Mouse (Mus musculus) heart, embryonic 10.5 days (tissue): ENCODE results near the gene Pawr. TPM values are rescaled to one million over a fixed set of nuclear protein-coding genes. Genes with fewer than 3 reads are reported as not detected.

Experiments
- DNase-seq: peaks from one replicate; pipeline ENCODE4 v3.0.0-alpha.2; 2017; ENCODE audit warnings: low spot score
- H3K27ac ChIP-seq: fragments of 300-500 bp; sonication (generic); 2 replicates; pipeline ENCODE4 v1.5.1; 2016; ENCODE audit warnings: mild to moderate bottlenecking
- H3K27me3 ChIP-seq: fragments of 300-500 bp; sonication (generic); 2 replicates; pipeline ENCODE4 v1.6.1; 2016; ENCODE audit warnings: mild to moderate bottlenecking; ENCODE audit not compliant: poor library complexity, insufficient read depth, severe bottlenecking
- H3K36me3 ChIP-seq: fragments of 300-500 bp; sonication (generic); 2 replicates; pipeline ENCODE4 v1.6.1; 2016; ENCODE audit warnings: mild to moderate bottlenecking, moderate library complexity
- H3K4me1 ChIP-seq: fragments of 300-500 bp; sonication (generic); 2 replicates; pipeline ENCODE4 v1.6.1; 2016; ENCODE audit warnings: mild to moderate bottlenecking
- H3K4me3 ChIP-seq: fragments of 300-500 bp; sonication (generic); 2 replicates; pipeline ENCODE4 v1.5.1; 2016; ENCODE audit warnings: mild to moderate bottlenecking, moderate library complexity
- H3K9me3 ChIP-seq: fragments of 300-500 bp; sonication (generic); 2 replicates; pipeline ENCODE4 v1.6.1; 2016; ENCODE audit warnings: mild to moderate bottlenecking, moderate library complexity
- WGBS: fragments of 180-500 bp; shearing (Covaris S2); methylation state at CpG from one replicate; pipeline ENCODE4 v1.1.7; 2016; 5-methylcytosine and 5-hydroxymethylcytosine counted together
- polyA plus RNA-seq: library from polyadenylated mRNA; unstranded; fragments of >200 nt; fragmentation: Nextera tagmentation; extraction: Ambion mirVana; gene quantifications from 2 replicates; pipeline ENCODE4 v1.2.1, GENCODE M21; 2016

Pawr gene
- polyA plus RNA-seq, 1 experiment from 2014 or later: 28.3 TPM

- Histone ChIP-seq H3K4me1 (peaks cover 43% of the 10 kb centered on the region), H3K9me3 (no peaks in the 10 kb centered on the region), H3K4me3 (no peak overlapping the region), H3K27me3 (no peaks in the 10 kb centered on the region), H3K27ac (no peak overlapping the region), H3K36me3 (0 out of 2 replicates have a peak, but pooled peaks cover 9% of the 10 kb centered on the region)
- 28% methylated on average over 4 of the region's 4 CpGs for WGBS
- no peak for DNase-seq
Measured at GRCm38 (mm10) chr10:108389927-108390287, 58.0 kb downstream of the Pawr start.

DNA sequence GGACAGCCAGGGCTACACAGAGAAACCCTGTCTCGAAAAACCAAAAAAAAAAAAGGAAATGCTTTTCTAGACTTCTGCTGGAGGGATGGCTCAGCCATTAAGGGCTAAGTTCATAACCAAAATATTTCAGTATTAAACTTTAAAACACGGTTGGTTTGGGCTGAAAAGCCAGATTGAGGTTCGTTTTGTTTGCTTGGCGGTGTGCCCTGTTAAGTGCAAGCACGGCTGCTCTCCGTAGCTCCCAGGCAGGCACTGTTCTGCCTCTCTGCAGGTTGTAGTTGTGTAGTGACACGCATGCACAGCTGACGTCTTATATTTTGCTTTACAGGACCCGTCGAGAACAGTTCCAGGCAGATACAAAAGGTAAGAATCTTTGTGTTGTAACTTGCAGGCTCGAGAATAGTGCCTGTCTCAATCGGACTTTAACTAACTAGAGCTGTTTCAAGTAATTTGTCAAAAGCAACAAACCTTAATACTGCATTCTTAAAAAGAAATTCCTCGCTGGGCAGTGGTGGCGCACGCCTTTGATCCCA is 59.5 kb downstream of the Pawr start:
- Histone ChIP-seq H3K27ac (no peak overlapping the region), H3K36me3 (0 out of 2 replicates have a peak, but pooled peaks cover 9% of the 10 kb centered on the region), H3K4me1 (peaks cover 37% of the 10 kb centered on the region), H3K4me3 (no peak overlapping the region), H3K9me3 (no peaks in the 10 kb centered on the region), H3K27me3 (no peaks in the 10 kb centered on the region)
- no peak for DNase-seq
- WGBS: 89% methylated on average over 15 of the region's 15 CpGs

DNA sequence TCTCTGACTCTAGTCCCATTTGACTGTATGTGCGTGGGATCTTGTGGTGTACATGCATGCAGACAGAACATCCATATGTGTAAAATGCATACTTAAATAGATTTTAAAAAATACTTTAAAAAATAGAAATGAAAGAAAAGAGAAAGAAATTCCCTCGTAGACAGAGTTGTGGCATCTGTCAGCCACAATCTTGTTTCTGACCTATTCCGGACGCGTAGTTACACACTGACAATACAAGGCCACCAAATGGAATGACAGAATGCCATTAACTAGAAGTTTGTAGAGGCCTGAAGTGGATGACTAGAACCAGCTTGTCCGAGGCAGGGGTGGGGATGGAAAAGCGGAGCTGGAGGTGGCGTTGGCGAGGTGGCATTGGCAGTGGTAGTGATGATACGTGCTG is 60.2 kb downstream of the Pawr start:
- H3K27ac ChIP-seq: no peak overlapping the region
- H3K27me3 ChIP-seq: no peaks in the 10 kb centered on the region
- no peak overlapping the region for H3K4me3 ChIP-seq
- 0 out of 2 replicates have a peak, but pooled peaks cover 9% of the 10 kb centered on the region for H3K36me3 ChIP-seq
- no peak for DNase-seq
- H3K9me3 ChIP-seq: no peaks in the 10 kb centered on the region
- H3K4me1 ChIP-seq: peaks cover 36% of the 10 kb centered on the region
- 89% methylated on average over 10 of the region's 10 CpGs for WGBS

DNA sequence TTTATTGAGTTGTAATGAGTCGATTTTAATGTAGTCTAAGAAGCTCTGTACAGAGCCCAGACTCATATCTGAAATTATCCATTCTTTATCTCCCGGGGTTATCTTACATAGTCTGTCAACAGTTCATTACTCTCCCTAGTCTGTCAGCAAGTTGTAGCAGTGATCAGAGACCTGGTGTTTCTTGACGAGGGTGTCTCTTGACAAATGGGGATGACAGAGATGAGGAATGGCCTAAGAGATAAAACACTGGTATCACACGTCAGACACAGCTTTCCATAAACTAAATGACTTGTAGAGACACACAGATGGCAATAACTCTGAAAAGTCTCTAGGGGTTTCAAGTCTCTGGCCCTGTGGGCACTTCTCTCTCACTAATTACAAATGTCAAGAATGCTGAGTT is 62.4 kb downstream of the Pawr start:
- no peak for DNase-seq
- Histone ChIP-seq H3K27ac (no peak overlapping the region), H3K4me1 (peaks cover 27% of the 10 kb centered on the region), H3K36me3 (0 out of 2 replicates have a peak, but pooled peaks cover 9% of the 10 kb centered on the region), H3K27me3 (no peaks in the 10 kb centered on the region), H3K9me3 (no peaks in the 10 kb centered on the region), H3K4me3 (no peak overlapping the region)
- WGBS: 23% methylated on average over 4 of the region's 4 CpGs

- Histone ChIP-seq H3K27ac (no peak overlapping the region), H3K9me3 (no peaks in the 10 kb centered on the region), H3K4me3 (no peak overlapping the region), H3K36me3 (0 out of 2 replicates have a peak, but pooled peaks cover 9% of the 10 kb centered on the region), H3K27me3 (no peaks in the 10 kb centered on the region), H3K4me1 (peaks cover 17% of the 10 kb centered on the region; the same call in 1 of the 2 replicates)
- WGBS: 81% methylated on average over 12 of the region's 12 CpGs
- no peak for DNase-seq
Measured at GRCm38 (mm10) chr10:108395229-108395628, 63.3 kb downstream of the Pawr start.

DNA sequence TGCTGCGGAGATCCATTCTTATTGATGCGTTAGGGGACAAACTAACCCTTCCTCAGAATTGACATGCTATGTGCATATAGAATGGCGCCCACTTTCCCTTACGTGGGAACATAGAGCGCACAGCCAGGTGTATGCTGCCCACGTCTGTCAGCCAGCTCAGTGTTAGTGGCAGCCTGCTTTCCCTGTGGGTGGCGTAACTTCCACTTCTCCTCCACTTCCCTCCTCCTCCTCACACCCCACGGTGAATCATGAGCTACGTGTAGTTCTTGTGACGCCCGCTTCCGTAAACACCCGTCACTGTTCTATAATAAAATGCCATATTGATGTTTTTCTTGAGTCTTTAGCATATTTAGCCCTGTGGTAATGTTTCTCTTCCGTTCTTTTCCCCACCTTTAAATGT is 63.7 kb downstream of the Pawr start:
- DNase-seq: no peak
- 0 out of 2 replicates have a peak, but pooled peaks cover 6% of the 10 kb centered on the region for H3K36me3 ChIP-seq
- H3K27me3 ChIP-seq: no peaks in the 10 kb centered on the region
- peaks cover 17% of the 10 kb centered on the region; the same call in 1 of the 2 replicates for H3K4me1 ChIP-seq
- H3K4me3 ChIP-seq: no peak overlapping the region
- H3K9me3 ChIP-seq: no peaks in the 10 kb centered on the region
- 94% methylated on average over 14 of the region's 14 CpGs for WGBS
- no peak overlapping the region for H3K27ac ChIP-seq

DNA sequence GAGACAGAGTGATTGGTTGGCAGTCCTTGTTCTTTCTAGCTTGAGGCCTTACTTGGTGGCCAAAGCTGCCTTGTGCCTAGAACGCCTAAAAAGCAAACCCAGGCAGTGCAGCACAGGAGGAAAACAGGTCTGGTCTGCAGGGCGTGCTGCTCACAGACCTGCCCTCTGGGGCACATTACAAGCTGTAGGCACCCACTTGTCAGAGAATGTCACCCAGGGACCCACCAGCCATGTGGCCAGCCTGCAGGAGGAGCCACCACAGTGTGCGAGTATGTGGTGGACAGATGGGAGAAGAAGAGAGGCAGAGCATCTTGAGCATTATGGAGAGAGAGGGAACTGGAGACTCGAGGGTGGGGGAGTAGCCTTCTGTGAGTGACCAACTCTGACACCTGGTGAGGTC is 70.8 kb downstream of the Pawr start:
- H3K27ac ChIP-seq: no peak overlapping the region
- no peaks in the 10 kb centered on the region for H3K27me3 ChIP-seq
- no peak for DNase-seq
- peaks cover 51% of the 10 kb centered on the region for H3K4me1 ChIP-seq
- H3K9me3 ChIP-seq: no peaks in the 10 kb centered on the region
- H3K36me3 ChIP-seq: no peaks in the 10 kb centered on the region
- no peak overlapping the region for H3K4me3 ChIP-seq
- WGBS: 78% methylated on average over 4 of the region's 4 CpGs

DNA sequence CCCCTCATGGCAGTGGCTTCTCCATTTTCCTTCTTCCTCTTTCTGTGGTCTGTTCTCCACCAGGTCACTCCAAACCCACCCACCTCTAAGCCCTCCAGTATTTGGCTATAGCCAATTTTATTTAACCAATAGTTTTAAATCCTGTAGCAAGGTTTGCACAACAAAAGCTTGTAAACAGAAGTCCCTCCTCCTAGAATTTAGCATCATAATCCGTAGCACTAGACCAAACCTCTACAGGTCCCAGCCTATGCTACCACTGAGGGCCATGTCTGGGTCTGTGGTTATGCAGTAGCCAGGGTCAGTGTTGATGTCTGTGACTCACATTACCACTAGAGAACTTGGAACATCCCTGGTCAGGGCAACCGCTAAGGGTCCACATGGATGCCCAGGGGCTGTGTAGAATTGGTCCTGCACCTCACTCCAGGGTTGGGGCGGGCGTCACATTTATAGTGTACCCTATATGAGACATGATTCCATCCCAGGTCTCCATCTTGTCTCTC is 71.5 kb downstream of the Pawr start:
- no peak for DNase-seq
- H3K4me1 ChIP-seq: peaks cover 57% of the 10 kb centered on the region
- H3K27ac ChIP-seq: 0 out of 2 replicates have a peak overlapping the region, but pooled peaks have one; percentile 9
- H3K36me3 ChIP-seq: no peaks in the 10 kb centered on the region
- WGBS: 96% methylated on average over 4 of the region's 4 CpGs
- H3K4me3 ChIP-seq: no peak overlapping the region
- no peaks in the 10 kb centered on the region for H3K27me3 ChIP-seq
- no peaks in the 10 kb centered on the region for H3K9me3 ChIP-seq

- no peak overlapping the region for H3K4me3 ChIP-seq
- no peaks in the 10 kb centered on the region for H3K9me3 ChIP-seq
- H3K27ac ChIP-seq: 0 out of 2 replicates have a peak overlapping the region, but pooled peaks have one; percentile 9
- no peaks in the 10 kb centered on the region for H3K27me3 ChIP-seq
- no peak for DNase-seq
- H3K36me3 ChIP-seq: no peaks in the 10 kb centered on the region
- peaks cover 59% of the 10 kb centered on the region for H3K4me1 ChIP-seq
- 83% methylated on average over 9 of the region's 9 CpGs for WGBS
Measured at GRCm38 (mm10) chr10:108404087-108404486, 72.2 kb downstream of the Pawr start.

GRCm38 (mm10) chr10:108405076-108405475 is 73.2 kb downstream of the Pawr start:
- Histone ChIP-seq H3K4me1 (peaks cover 65% of the 10 kb centered on the region), H3K27ac (0 out of 2 replicates have a peak overlapping the region, but pooled peaks have one; percentile 56), H3K4me3 (no peak overlapping the region), H3K36me3 (no peaks in the 10 kb centered on the region), H3K9me3 (no peaks in the 10 kb centered on the region), H3K27me3 (no peaks in the 10 kb centered on the region)
- DNase-seq: no peak
- WGBS: 34% methylated on average over 8 of the region's 8 CpGs

DNA sequence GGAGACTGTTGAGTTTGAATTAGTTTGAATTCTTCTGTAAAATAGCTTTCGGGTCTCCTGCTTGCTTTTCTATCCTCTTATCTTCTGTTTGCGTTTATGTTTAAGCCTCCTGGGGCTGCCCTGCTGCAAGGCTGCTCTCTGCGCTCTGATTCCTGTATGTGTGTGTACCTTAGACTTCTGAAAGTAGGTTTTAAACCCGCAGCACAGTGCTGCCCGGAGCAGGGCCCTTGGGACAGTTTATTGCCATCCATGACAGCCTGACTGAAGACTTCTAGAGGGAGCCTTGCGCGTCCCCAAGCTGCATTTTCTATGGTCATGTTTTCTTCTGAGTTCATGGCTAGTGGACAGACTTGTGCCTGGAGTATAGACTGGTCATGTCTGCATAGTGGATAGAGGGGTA is 74.0 kb downstream of the Pawr start:
- WGBS: 34% methylated on average over 7 of the region's 7 CpGs
- H3K4me1 ChIP-seq: peaks cover 65% of the 10 kb centered on the region
- no peaks in the 10 kb centered on the region; the same call in 1 of the 2 replicates for H3K36me3 ChIP-seq

DNA sequence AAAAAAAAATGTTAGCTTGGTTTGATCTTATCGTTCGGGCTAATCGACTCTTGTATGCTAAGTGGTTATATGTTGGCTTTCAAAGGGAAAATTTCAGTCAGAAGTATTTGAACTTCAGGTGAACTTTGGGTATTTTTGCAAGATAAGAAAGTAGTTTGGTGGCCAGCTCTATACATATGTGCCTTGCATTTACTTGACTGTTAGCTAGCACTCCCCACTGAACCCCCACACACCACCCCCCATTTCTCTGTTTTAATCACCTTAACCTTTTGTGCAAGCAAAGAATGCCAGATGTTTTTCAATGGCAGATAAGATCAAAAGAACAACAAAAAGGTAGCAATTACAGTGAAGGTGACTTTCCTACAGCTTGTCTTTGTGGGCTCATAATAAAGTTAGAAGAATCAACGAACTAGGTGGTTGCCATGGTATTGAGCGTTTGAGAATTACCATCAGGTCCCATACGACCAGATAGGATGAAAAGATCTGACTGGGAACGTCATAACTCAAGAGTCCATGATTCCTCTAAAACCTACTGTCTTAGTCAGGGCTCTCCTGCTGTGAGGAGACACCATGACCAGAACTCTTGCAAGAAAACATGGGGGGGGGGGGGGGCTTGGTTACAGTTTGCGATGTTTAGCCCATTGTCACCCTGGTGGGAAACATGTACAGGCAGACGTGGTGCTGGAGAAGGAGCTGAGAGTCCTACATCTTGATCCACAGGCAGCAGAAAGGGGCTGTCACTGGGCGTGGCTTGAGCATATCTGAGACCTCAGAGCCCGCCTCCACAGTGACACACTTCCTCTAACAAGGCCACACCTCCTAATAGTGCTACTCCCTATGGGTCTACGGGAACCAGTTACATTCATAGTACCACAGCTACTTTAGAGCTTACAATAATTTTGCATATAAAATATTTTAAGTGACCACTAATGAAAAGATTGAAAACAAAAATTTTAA is 75.2 kb downstream of the Pawr start:
- H3K36me3 ChIP-seq: peaks cover 3% of the 10 kb centered on the region
- no peak for DNase-seq
- peaks cover 65% of the 10 kb centered on the region for H3K4me1 ChIP-seq
- H3K4me3 ChIP-seq: no peak overlapping the region
- H3K9me3 ChIP-seq: no peaks in the 10 kb centered on the region
- no peaks in the 10 kb centered on the region for H3K27me3 ChIP-seq
- no peak overlapping the region for H3K27ac ChIP-seq
- 81% methylated on average over 12 of the region's 12 CpGs for WGBS

More for the DNA sequence above, 74.0 kb downstream of the Pawr start:
- DNase-seq: no peak
- Histone ChIP-seq H3K4me3 (no peak overlapping the region), H3K9me3 (no peaks in the 10 kb centered on the region), H3K27ac (peak overlapping the region; percentile 69), H3K27me3 (no peaks in the 10 kb centered on the region)

GRCm38 (mm10) chr10:108408025-108408424 is 76.1 kb downstream of the Pawr start:
- DNase-seq: no peak
- peak overlapping the region; percentile 23; the same call in 1 of the 2 replicates for H3K27ac ChIP-seq
- no peak overlapping the region for H3K4me3 ChIP-seq
- peaks cover 55% of the 10 kb centered on the region for H3K4me1 ChIP-seq
- H3K36me3 ChIP-seq: peaks cover 6% of the 10 kb centered on the region
- no peaks in the 10 kb centered on the region for H3K9me3 ChIP-seq
- H3K27me3 ChIP-seq: no peaks in the 10 kb centered on the region
- 45% methylated on average over 5 of the region's 5 CpGs for WGBS
